Mouse (Mus musculus) cerebellum, adult 2 months (tissue): ENCODE results near the gene Cacng8.

Experiments used
- CTCF ChIP-seq: fragments of 200-500 bp; IDR thresholded peaks from 2 replicates; pipeline ENCODE4 v1.5.1; 2011; ENCODE audit warnings: low read depth, mild to moderate bottlenecking, control low read depth, low read length, moderate library complexity, borderline replicate concordance; ENCODE audit not compliant: insufficient read depth
- POLR2A ChIP-seq: fragments of 200-500 bp; IDR thresholded peaks from 2 replicates; pipeline ENCODE4 v1.6.1; 2011; ENCODE audit warnings: low read length, control low read depth, borderline replicate concordance; ENCODE audit not compliant: insufficient read depth

DNA sequence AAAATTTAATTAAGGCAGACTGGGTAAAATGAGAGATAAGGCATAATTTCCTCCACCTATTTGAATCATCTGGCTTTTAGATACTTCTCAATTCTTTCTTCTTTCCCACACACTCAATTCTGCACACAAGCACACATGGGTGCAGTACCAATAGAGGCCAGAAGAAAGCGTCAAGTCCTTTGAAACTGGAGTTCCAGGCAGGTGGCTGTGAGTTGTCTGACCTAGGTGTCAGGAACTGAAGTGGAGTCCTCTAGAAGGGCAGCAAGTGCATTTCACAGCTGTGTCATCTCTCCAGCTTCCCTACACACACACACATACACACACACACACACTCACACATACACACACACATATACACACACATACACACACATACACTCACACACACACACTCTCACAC, 38.9 kb upstream of the Cacng8 start:
- TF ChIP-seq CTCF (no peak), POLR2A (no peak)
